Mouse (Mus musculus): ENCODE results near the gene Arpc1a.
"Not testable (repeated sequence)": the region's sequence is repeated elsewhere in the genome, so short reads cannot be mapped to it uniquely, and the experiment has no call there.

The Arpc1a gene

GRCm38 (mm10) chr5:145083632-145084451 is at the start of gene Arpc1a, which contains the start of gene Kpna7:
Gene Arpc1a, plus strand, starts transcription at chr5:145083830.
Gene Kpna7, minus strand, starts transcription at chr5:145084030.
- DNase-seq (ENCODE audit: low spot score) = peak; percentile 86

GRCm38 (mm10) chr5:145041628-145042027 is 42.0 kb upstream of the Arpc1a start:
- DNase-seq (ENCODE audit: low spot score) = peak; percentile 7

GRCm38 (mm10) chr5:145042690-145043089 is 40.9 kb upstream of the Arpc1a start, which contains the start of gene 1700018F24Rik:
Gene 1700018F24Rik, plus strand, starts transcription at chr5:145042990.
- not testable (repeated sequence) for DNase-seq (ENCODE audit: low spot score)

- not testable (repeated sequence) for DNase-seq (ENCODE audit: low spot score)
Observed at GRCm38 (mm10) chr5:145054187-145054586, 29.4 kb upstream of the Arpc1a start.

GRCm38 (mm10) chr5:145057907-145058306 is 25.7 kb upstream of the Arpc1a start:
- no peak for DNase-seq (ENCODE audit: low spot score)

- DNase-seq (ENCODE audit: low spot score) = no peak
Observed at GRCm38 (mm10) chr5:145058722-145059121, 24.9 kb upstream of the Arpc1a start.

- DNase-seq (ENCODE audit: low spot score) = no peak
Observed at GRCm38 (mm10) chr5:145059524-145059923, 24.1 kb upstream of the Arpc1a start.

- DNase-seq (ENCODE audit: low spot score) = no peak
Observed at GRCm38 (mm10) chr5:145064765-145065340, 18.8 kb upstream of the Arpc1a start.

- no peak for DNase-seq (ENCODE audit: low spot score)
Observed at GRCm38 (mm10) chr5:145068863-145069262, 14.8 kb upstream of the Arpc1a start.

GRCm38 (mm10) chr5:145069707-145070106 is 13.9 kb upstream of the Arpc1a start:
- DNase-seq (ENCODE audit: low spot score) = peak; percentile 52

GRCm38 (mm10) chr5:145071342-145071741 is 12.3 kb upstream of the Arpc1a start:
- no peak for DNase-seq (ENCODE audit: low spot score)

- no peak for DNase-seq (ENCODE audit: low spot score)
Observed at GRCm38 (mm10) chr5:145075081-145075480, 8.5 kb upstream of the Arpc1a start.

- DNase-seq (ENCODE audit: low spot score) = no peak
Observed at GRCm38 (mm10) chr5:145081866-145082613, 1.6 kb upstream of the Arpc1a start.

- DNase-seq (ENCODE audit: low spot score) = not testable (repeated sequence)
Observed at GRCm38 (mm10) chr5:145083201-145083600, 429 bp upstream of the Arpc1a start.

GRCm38 (mm10) chr5:145084822-145085221 is 1.2 kb downstream of the Arpc1a start:
- DNase-seq (ENCODE audit: low spot score) = no peak

GRCm38 (mm10) chr5:145088186-145088585 is 4.6 kb downstream of the Arpc1a start:
- DNase-seq (ENCODE audit: low spot score) = no peak

- no peak for DNase-seq (ENCODE audit: low spot score)
Observed at GRCm38 (mm10) chr5:145089878-145090277, 6.2 kb downstream of the Arpc1a start.

- DNase-seq (ENCODE audit: low spot score) = no peak
Observed at GRCm38 (mm10) chr5:145096195-145096594, 12.6 kb downstream of the Arpc1a start.

GRCm38 (mm10) chr5:145098340-145098821 is 14.8 kb downstream of the Arpc1a start:
- DNase-seq (ENCODE audit: low spot score) = no peak

- DNase-seq (ENCODE audit: low spot score) = no peak
Observed at GRCm38 (mm10) chr5:145100960-145101359, 17.3 kb downstream of the Arpc1a start.

GRCm38 (mm10) chr5:145101451-145101850 is 17.8 kb downstream of the Arpc1a start:
- DNase-seq (ENCODE audit: low spot score) = not testable (repeated sequence)

GRCm38 (mm10) chr5:145102706-145103105 is 19.1 kb downstream of the Arpc1a start:
- DNase-seq (ENCODE audit: low spot score) = no peak

All from ovary, postnatal 14 days (tissue).